Mouse (Mus musculus) intestine, embryonic 15.5 days (tissue): ENCODE measurements around the gene Ptafr. TPM values are rescaled to one million over a fixed set of nuclear protein-coding genes. Genes with fewer than 3 reads are reported as not detected.

Experiments used
- ATAC-seq: fragments of 200-750 bp; cut with Nextera tagmentation; 2 replicates; pipeline ENCODE4 v1.8.0; 2017; ENCODE audit warnings: moderate TSS enrichment, moderate library complexity
- H3K27ac ChIP-seq: fragments of 300-500 bp; sonication (generic); 2 replicates; pipeline ENCODE4 v1.5.1; 2015; ENCODE audit warnings: mild to moderate bottlenecking, inconsistent platforms
- H3K27me3 ChIP-seq: fragments of 300-500 bp; sonication (generic); replicated peaks from 2 replicates; pipeline ENCODE4 v1.6.1; 2015; ENCODE audit warnings: inconsistent platforms
- H3K36me3 ChIP-seq: fragments of 300-500 bp; sonication (generic); 2 replicates; pipeline ENCODE4 v1.6.1; 2015; ENCODE audit warnings: inconsistent platforms
- H3K4me1 ChIP-seq: fragments of 300-500 bp; sonication (generic); replicated peaks from 2 replicates; pipeline ENCODE4 v1.6.1; 2015; ENCODE audit warnings: inconsistent platforms
- H3K4me2 ChIP-seq: fragments of 300-500 bp; sonication (generic); replicated peaks from 2 replicates; pipeline ENCODE4 v1.6.1; 2015; ENCODE audit warnings: mild to moderate bottlenecking, inconsistent platforms
- H3K4me3 ChIP-seq: fragments of 300-500 bp; sonication (generic); replicated peaks from 2 replicates; pipeline ENCODE4 v1.5.1; 2015; ENCODE audit warnings: inconsistent platforms
- H3K9ac ChIP-seq: fragments of 300-500 bp; sonication (generic); 2 replicates; pipeline ENCODE4 v1.6.1; 2015; ENCODE audit warnings: inconsistent platforms
- H3K9me3 ChIP-seq: fragments of 300-500 bp; sonication (generic); 2 replicates; pipeline ENCODE4 v1.6.1; 2016; ENCODE audit warnings: inconsistent platforms
- WGBS: fragments of 180-500 bp; shearing (Covaris S2); methylation state at CpG from one replicate; pipeline ENCODE4 v1.1.7; 2015; 5-methylcytosine and 5-hydroxymethylcytosine counted together
- polyA plus RNA-seq: library from polyadenylated mRNA; unstranded; fragments of >200 nt; fragmentation: Nextera tagmentation; extraction: Ambion mirVana; gene quantifications from 2 replicates; pipeline ENCODE4 v1.2.1, GENCODE M21; 2015

Gene Ptafr
- polyA plus RNA-seq, 1 experiment from 2014 or later, result 1.1 TPM

DNA sequence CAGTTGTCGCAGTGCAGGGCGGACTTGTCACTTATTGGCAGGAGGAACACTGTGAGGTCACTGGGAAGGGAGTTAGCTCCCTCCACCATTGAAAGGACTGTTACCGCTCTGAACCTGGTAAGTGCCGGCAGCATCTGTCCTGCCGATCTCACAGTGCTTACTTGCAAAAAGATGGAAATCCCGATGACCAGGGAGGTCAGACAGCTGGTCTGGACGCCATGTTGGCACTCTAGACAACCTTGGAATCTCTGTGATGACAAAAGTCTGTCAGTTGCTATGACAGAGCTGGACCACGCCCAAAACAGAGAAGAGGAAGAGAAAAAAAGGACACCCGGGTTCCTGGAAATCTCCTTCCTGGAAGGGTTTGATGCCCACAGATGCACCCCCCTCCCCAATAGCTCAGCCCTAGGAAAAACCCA, 3.5 kb downstream of the Ptafr start:
- no peaks in the 10 kb centered on the region for H3K27me3 ChIP-seq
- H3K4me2 ChIP-seq, result no peak overlapping the region
- H3K27ac ChIP-seq, result no peak overlapping the region
- no peak for ATAC-seq
- 63% methylated on average over 9 of the region's 9 CpGs for WGBS
- no peaks in the 10 kb centered on the region for H3K36me3 ChIP-seq
- peaks cover 19% of the 10 kb centered on the region for H3K4me1 ChIP-seq
- H3K9me3 ChIP-seq, result no peaks in the 10 kb centered on the region
- no peak overlapping the region for H3K4me3 ChIP-seq
- H3K9ac ChIP-seq, result no peak overlapping the region

DNA sequence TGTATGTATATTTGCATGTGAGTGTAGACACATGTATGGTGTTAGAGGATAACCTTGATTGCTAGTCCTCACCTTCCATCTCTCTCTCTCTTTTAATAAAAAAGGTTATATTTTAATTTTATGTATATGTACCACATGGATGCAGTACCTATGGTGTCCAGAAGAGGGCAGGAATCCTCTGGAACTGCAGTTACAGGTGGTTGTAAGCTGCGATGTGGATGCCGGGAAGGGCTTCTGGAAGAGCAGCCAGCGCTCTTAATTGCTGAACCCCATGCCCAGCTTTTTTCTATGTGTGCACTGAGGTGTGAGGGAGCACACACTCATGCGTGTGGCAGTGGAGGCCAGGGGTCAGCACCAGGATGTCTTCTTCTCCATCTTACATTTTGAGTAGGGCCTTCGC, 5.2 kb downstream of the Ptafr start:
- Histone ChIP-seq H3K9me3 (no peaks in the 10 kb centered on the region), H3K4me1 (peaks cover 13% of the 10 kb centered on the region), H3K27me3 (no peaks in the 10 kb centered on the region), H3K27ac (no peak overlapping the region), H3K9ac (no peak overlapping the region), H3K4me2 (no peak overlapping the region), H3K4me3 (no peak overlapping the region), H3K36me3 (no peaks in the 10 kb centered on the region)
- ATAC-seq, result no peak
- 88% methylated on average over 5 of the region's 5 CpGs for WGBS

DNA sequence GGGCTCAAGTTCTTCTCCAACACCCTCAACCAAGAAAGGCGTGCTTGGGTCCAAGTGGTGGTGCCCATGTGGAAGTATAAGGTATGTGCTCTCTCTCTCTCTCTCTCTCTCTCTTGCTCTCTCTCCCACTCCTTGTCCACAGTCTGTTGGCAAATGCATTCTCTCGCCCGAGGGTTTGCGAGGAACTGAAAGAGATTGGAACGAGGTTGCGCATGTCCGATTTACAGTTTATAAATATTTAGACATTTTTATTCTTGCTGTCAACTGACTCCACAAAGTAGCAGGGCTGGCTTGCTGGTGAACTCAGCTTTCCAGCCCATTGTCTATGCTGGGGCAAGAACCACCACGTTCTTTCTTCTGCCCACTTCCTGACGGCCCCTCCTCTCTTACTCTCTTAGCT, 7.3 kb downstream of the Ptafr start:
- no peaks in the 10 kb centered on the region for H3K27me3 ChIP-seq
- peak overlapping the region; percentile 15; the same call in 1 of the 2 replicates for H3K4me2 ChIP-seq
- WGBS, result 30% methylated on average over 9 of the region's 9 CpGs
- ATAC-seq, result no peak
- peak overlapping the region; percentile 69 for H3K27ac ChIP-seq
- no peak overlapping the region for H3K9ac ChIP-seq
- no peak overlapping the region for H3K4me3 ChIP-seq
- H3K36me3 ChIP-seq, result no peaks in the 10 kb centered on the region
- H3K9me3 ChIP-seq, result no peaks in the 10 kb centered on the region
- peaks cover 6% of the 10 kb centered on the region for H3K4me1 ChIP-seq

DNA sequence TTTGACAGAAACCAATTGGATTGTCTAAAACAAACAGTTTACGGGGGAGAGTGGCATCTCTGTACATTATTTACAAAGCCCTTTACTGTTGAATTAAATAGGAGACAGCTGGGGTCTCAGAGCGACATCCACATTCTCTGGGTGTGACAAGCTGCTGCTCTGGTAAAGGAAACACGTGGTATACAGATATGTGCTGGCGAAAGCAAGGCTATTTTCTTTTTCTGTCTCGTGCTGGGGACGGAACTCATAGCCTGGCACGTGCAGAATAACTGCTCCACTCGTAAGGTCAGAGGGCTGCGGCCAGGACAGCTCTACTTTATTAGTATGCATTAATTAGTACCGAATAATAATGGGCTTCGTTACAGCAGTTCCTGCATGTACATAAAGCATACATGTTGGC, 9.5 kb downstream of the Ptafr start:
- H3K4me2 ChIP-seq, result no peak overlapping the region
- H3K9me3 ChIP-seq, result no peaks in the 10 kb centered on the region
- H3K4me1 ChIP-seq, result peaks cover 6% of the 10 kb centered on the region
- no peak overlapping the region for H3K4me3 ChIP-seq
- H3K36me3 ChIP-seq, result no peaks in the 10 kb centered on the region
- peak; percentile 43; the same call in 1 of the 2 replicates for ATAC-seq
- no peaks in the 10 kb centered on the region for H3K27me3 ChIP-seq
- WGBS, result 37% methylated on average over 11 of the region's 11 CpGs
- 0 out of 2 replicates have a peak overlapping the region, but pooled peaks have one; percentile 6 for H3K27ac ChIP-seq
- no peak overlapping the region for H3K9ac ChIP-seq

GRCm38 (mm10) chr4:132574809-132575347, 11.0 kb downstream of the Ptafr start:
- Histone ChIP-seq H3K4me2 (no peak overlapping the region), H3K9me3 (no peaks in the 10 kb centered on the region), H3K4me3 (no peak overlapping the region), H3K36me3 (no peaks in the 10 kb centered on the region), H3K27ac (no peak overlapping the region), H3K27me3 (no peaks in the 10 kb centered on the region), H3K4me1 (peaks cover 6% of the 10 kb centered on the region), H3K9ac (no peak overlapping the region)
- no peak for ATAC-seq
- WGBS, result 88% methylated on average over 1 of the region's 1 CpGs

- no peak overlapping the region for H3K4me2 ChIP-seq
- no peak overlapping the region for H3K9ac ChIP-seq
- no peak overlapping the region for H3K4me3 ChIP-seq
- H3K9me3 ChIP-seq, result no peaks in the 10 kb centered on the region
- no peaks in the 10 kb centered on the region for H3K36me3 ChIP-seq
- H3K27me3 ChIP-seq, result no peaks in the 10 kb centered on the region
- 73% methylated on average over 3 of the region's 3 CpGs for WGBS
- no peak for ATAC-seq
- H3K27ac ChIP-seq, result no peak overlapping the region
- H3K4me1 ChIP-seq, result no peaks in the 10 kb centered on the region
Observed at GRCm38 (mm10) chr4:132583781-132584180, 19.9 kb downstream of the Ptafr start.

DNA sequence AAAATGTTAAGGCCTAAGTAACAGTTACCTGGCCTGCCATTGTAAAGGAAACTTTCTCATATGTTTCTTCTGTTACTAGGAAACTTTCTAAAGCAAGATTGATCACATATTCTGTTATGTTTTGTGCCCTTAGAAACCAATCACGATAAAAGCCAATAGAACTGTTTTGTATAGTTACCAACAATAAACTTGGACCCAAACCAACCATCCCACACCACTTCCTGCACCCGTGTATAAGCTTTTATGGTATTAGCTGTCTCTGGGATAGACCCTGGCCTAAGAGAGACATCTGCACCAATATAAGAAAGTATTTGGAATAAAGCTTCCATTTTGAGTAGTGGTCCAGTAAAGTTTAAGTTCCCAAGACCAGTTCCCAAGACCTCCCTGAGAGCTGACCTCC, 21.1 kb downstream of the Ptafr start:
- no peak overlapping the region for H3K4me3 ChIP-seq
- no peak overlapping the region for H3K27ac ChIP-seq
- H3K36me3 ChIP-seq, result no peaks in the 10 kb centered on the region
- no peaks in the 10 kb centered on the region for H3K4me1 ChIP-seq
- H3K4me2 ChIP-seq, result no peak overlapping the region
- H3K9me3 ChIP-seq, result no peaks in the 10 kb centered on the region
- ATAC-seq, result no peak
- no peaks in the 10 kb centered on the region for H3K27me3 ChIP-seq
- WGBS, result 66% methylated on average over 2 of the region's 2 CpGs
- H3K9ac ChIP-seq, result no peak overlapping the region

DNA sequence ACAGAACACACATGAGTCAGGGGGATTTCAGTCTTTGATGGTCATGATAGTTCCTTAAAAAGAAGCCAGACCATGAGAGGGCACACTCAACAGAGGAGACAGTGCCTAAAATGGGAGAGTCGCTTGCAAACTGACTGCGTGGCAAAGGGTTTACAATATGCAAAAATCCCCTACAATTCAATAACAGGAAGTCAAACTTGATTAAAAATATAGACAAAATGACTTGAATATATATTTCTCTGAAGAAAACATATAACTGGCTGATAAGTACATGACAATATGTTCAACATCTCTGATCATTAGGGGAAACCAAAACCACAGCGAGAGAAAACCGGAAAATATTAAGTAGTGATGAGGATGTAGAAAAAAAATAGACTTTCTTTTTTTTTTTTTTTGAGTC, 22.4 kb downstream of the Ptafr start:
- no peaks in the 10 kb centered on the region for H3K9me3 ChIP-seq
- no peak overlapping the region for H3K4me3 ChIP-seq
- no peak for ATAC-seq
- no peak overlapping the region for H3K27ac ChIP-seq
- H3K27me3 ChIP-seq, result no peaks in the 10 kb centered on the region
- 96% methylated on average over 4 of the region's 4 CpGs for WGBS
- no peak overlapping the region for H3K4me2 ChIP-seq
- no peak overlapping the region for H3K9ac ChIP-seq
- H3K36me3 ChIP-seq, result no peaks in the 10 kb centered on the region
- no peaks in the 10 kb centered on the region for H3K4me1 ChIP-seq

DNA sequence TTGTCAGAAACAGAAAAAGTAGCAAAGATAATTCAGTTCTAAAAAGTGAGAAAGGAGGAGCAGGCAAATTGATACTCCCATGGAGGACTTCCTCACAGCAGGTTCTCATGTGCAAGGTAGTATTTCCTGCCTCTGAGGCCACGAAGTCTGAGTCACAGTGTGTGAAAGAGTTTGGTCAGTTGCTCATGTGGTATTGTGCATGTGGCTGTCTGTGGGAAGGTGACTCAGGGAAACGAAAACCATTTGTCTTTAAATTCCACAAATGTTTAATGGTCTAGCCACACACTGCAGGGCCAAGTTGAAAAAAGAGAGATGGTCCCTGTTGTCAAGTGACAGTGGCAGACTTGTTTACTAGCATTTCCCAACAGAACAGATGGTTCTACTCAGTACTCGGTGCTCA, 24.6 kb downstream of the Ptafr start:
- Histone ChIP-seq H3K4me2 (no peak overlapping the region), H3K4me1 (no peaks in the 10 kb centered on the region), H3K9me3 (no peaks in the 10 kb centered on the region), H3K36me3 (no peaks in the 10 kb centered on the region), H3K27ac (no peak overlapping the region), H3K27me3 (no peaks in the 10 kb centered on the region), H3K4me3 (no peak overlapping the region), H3K9ac (no peak overlapping the region)
- no peak for ATAC-seq
- 70% methylated on average over 3 of the region's 3 CpGs for WGBS

DNA sequence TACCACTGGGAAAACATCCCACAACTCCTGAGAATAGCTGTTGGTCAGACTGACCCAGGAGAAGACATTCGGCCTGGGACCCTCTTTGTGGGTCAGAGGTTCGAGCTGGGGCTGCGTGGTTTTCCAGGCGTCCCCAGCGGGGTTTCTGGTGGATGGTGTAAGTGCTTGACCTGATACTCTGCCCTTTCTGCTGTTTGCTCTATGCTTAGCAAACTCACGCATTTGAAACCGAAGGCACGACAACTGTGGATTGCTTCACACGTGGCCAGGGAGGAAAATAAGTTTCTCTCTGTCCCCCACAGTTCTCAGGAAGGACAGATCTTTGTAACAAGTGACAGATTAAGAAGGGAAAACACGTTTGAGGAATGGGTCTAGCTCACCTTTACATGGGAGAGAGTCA, 26.8 kb downstream of the Ptafr start:
- H3K4me3 ChIP-seq, result no peak overlapping the region
- no peaks in the 10 kb centered on the region for H3K4me1 ChIP-seq
- no peak overlapping the region for H3K4me2 ChIP-seq
- H3K27me3 ChIP-seq, result no peaks in the 10 kb centered on the region
- no peak overlapping the region for H3K9ac ChIP-seq
- H3K9me3 ChIP-seq, result no peaks in the 10 kb centered on the region
- WGBS, result 80% methylated on average over 10 of the region's 10 CpGs
- H3K27ac ChIP-seq, result no peak overlapping the region
- no peak for ATAC-seq
- no peaks in the 10 kb centered on the region for H3K36me3 ChIP-seq

DNA sequence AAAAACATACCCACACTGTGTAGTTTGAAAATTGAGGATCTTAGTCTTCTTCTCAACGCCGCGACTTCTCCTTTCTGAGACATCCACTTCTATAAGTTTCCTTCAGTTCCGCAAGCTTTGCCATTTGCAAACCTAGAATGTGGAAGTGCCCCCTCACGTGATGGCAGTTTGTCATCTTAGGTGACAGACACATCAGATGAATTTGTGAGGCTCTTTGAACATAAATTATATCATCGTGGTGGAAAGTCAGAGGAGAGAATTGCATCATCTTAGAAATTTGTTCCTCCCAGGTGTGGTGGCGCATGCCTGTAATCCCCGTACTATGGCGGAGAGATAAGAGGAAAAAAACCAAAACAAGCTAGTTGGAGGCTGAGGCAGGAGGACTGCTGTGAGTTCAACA, 29.1 kb downstream of the Ptafr start:
- Histone ChIP-seq H3K9me3 (no peaks in the 10 kb centered on the region), H3K27ac (no peak overlapping the region), H3K4me3 (no peak overlapping the region), H3K27me3 (no peaks in the 10 kb centered on the region), H3K4me2 (no peak overlapping the region), H3K9ac (no peak overlapping the region), H3K36me3 (no peaks in the 10 kb centered on the region), H3K4me1 (no peaks in the 10 kb centered on the region)
- no peak for ATAC-seq
- WGBS, result 87% methylated on average over 9 of the region's 9 CpGs

DNA sequence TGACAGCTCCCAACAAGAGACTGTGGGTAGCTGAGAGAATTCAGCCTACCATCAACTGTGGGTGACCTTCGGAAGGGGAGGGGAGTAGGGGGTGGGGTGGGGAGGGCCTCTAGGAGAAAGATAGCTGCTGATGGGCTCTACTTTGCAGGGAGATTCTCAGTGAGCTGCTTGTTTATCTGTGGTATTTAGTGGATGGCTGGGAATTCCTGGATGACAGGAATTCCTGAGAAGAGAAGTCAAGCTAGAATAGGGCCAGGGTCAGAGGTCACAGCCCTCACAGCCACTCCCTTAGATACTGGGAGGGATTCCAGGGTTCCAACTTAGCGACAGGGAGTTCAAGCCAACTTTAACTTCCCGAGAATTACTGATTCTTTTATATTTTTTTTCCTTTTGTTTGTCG, 30.3 kb downstream of the Ptafr start:
- Histone ChIP-seq H3K4me3 (no peak overlapping the region), H3K4me2 (no peak overlapping the region), H3K9me3 (no peaks in the 10 kb centered on the region), H3K36me3 (no peaks in the 10 kb centered on the region), H3K27me3 (no peaks in the 10 kb centered on the region), H3K27ac (no peak overlapping the region), H3K9ac (no peak overlapping the region), H3K4me1 (no peaks in the 10 kb centered on the region)
- 33% methylated on average over 4 of the region's 4 CpGs for WGBS
- no peak for ATAC-seq

DNA sequence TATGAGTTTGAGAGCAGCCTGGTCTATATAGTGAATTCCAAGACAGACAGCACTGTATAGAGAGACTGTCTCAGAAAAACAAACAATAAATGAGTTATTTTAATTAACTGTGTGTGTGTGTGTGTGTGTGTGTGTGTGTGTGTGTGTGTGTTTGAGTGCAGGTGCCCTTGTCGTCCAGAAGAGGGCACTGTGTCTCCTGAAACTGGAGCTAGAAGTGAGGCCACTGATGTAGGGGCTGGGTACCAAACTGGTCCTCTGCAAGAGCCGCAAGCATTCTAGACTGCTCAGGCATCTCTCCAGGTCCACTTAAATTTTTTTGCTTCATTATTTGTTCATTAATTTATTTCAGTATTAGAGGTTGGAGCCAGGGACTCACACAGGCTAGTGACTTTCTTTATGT, 35.0 kb downstream of the Ptafr start:
- WGBS, result 95% methylated on average over 2 of the region's 2 CpGs
- H3K27me3 ChIP-seq, result no peaks in the 10 kb centered on the region

More for the DNA sequence above, 35.0 kb downstream of the Ptafr start:
- H3K4me3 ChIP-seq, result no peak overlapping the region
- no peaks in the 10 kb centered on the region for H3K9me3 ChIP-seq
- H3K4me2 ChIP-seq, result no peak overlapping the region
- no peak overlapping the region for H3K9ac ChIP-seq
- no peak overlapping the region for H3K27ac ChIP-seq
- no peak for ATAC-seq
- H3K36me3 ChIP-seq, result no peaks in the 10 kb centered on the region
- no peaks in the 10 kb centered on the region for H3K4me1 ChIP-seq
